Mouse (Mus musculus) liver, embryonic 14.5 days (tissue): Measurements from ENCODE around the gene Irs2.

ENCODE experiments used
- CTCF ChIP-seq: IDR thresholded peaks from 2 replicates; pipeline ENCODE4 v1.5.1; 2016; ENCODE audit warnings: antibody characterized with exemption, low read depth, control low read depth
- EP300 ChIP-seq: IDR thresholded peaks from 2 replicates; pipeline ENCODE4 v1.6.1; 2016; ENCODE audit warnings: antibody characterized with exemption, low read depth

DNA sequence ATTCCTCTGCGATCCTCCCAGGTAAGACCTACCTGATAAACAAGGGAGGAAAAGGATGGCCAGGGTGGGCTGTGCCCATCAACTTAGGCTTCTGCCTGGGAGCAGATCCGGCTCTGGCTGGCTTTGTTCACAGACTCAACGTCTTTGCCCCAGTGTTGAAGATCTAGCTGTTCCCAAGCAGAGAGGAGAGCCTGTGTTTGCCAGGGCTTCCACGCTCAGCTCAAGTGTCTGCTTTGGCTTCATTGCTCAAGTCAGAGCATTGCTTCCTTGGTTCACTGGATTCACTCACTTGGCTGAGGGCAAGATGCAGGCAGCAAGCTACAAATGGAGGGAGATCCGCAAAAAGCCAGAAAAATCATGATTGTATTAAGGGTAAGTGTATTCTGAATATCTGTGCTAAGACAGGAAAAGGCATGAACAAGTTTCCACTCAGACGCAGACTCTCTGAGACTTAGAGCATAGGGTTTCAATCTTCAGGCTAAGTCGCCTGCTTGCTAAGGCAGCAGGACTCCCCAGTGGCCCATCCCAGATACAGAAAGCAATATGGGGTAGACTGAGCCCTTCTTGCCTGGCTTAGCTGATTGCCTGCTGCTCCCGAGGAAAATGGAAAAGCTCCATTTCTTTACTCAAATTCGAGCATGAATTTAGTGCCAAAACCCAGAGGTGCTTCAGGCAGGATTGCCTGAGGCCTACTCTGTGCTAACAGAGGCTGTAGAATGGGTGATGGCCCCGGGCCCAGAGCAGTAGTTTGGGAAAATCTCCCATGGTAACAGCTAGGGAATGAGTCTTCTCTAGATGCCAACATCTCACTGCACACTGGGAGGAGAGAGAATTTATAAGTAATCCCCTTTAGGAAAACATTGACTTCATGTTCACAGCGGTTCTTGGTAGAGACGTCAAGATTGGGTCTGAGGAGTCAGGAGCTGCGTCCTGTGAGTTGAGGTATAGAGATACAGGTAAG is 37.5 kb downstream of the Irs2 start:
- TF ChIP-seq CTCF, result no peak
- no peak for TF ChIP-seq EP300
